Mouse (Mus musculus): ENCODE results near the gene Qser1.

- TF ChIP-seq POLR2AphosphoS2 (IDR thresholded peaks at IDR 0.05; ENCODE audit: insufficient read length, low read depth) (no peak), MYOD1 (IDR thresholded peaks at IDR 0.05; ENCODE audit: control insufficient read depth in 1 of 3, insufficient read length in 2 of 3, low read depth in 2 of 3) (no peak)
Measured at GRCm38 (mm10) chr2:104712486-104712809, 104.1 kb downstream of the Qser1 start.
